Mouse (Mus musculus): ENCODE results near the gene Adar. TPM values are rescaled to one million over a fixed set of nuclear protein-coding genes. Genes with fewer than 3 reads are reported as not detected.

The Adar gene
- polyA plus RNA-seq, 1 experiment from 2014 or later, result 7.5 TPM

GRCm38 (mm10) chr3:89772968-89773709, 58.3 kb downstream of the Adar start, which contains the start of gene Ube2q1:
Gene Ube2q1 (plus strand): TSS chr3:89773616.
- Histone ChIP-seq H3K4me3 (ENCODE audit: low read depth, low read length) (peak within 1 kb of the TSS; percentile 99), H3K4me2 (replicated peaks; ENCODE audit: low read depth, low read length) (peak within 1 kb of the TSS; percentile 87), H3K36me3 (ENCODE audit: insufficient read depth, low read length) (peaks cover 13% of the 10 kb centered on the region), H3K27ac (ENCODE audit: low read length) (peak within 1 kb of the TSS; percentile 98), H3K4me1 (ENCODE audit: insufficient read depth, low read depth, low read length) (peaks cover 12% of the 10 kb centered on the region; the same call in 1 of the 2 replicates), H3K9ac (replicated peaks; ENCODE audit: low read depth) (peak within 1 kb of the TSS; percentile 97), H3K27me3 (replicated peaks; ENCODE audit: insufficient read depth, low read length) (no peaks in the 10 kb centered on the region), H3K9me3 (ENCODE audit: low read length) (no peaks in the 10 kb centered on the region)
- peak; percentile 97 for DNase-seq (ENCODE audit: low spot score)
- WGBS, result under 1% methylated on average over 52 of the region's 90 CpGs
- ATAC-seq, result peak; percentile 95
- TF ChIP-seq EP300 (IDR thresholded peaks at IDR 0.05) (0 out of 2 replicates have a peak, but pooled peaks have one; percentile 27), CTCF (IDR thresholded peaks at IDR 0.05) (no peak)

GRCm38 (mm10) chr3:89773740-89774211, 59.0 kb downstream of the Adar start:
- Histone ChIP-seq H3K27ac (ENCODE audit: low read length) (peak overlapping the region; percentile 98), H3K4me2 (replicated peaks; ENCODE audit: low read depth, low read length) (peak overlapping the region; percentile 87), H3K9ac (replicated peaks; ENCODE audit: low read depth) (peak overlapping the region; percentile 97), H3K9me3 (ENCODE audit: low read length) (no peaks in the 10 kb centered on the region), H3K4me1 (ENCODE audit: insufficient read depth, low read depth, low read length) (peaks cover 12% of the 10 kb centered on the region; the same call in 1 of the 2 replicates), H3K4me3 (ENCODE audit: low read depth, low read length) (peak overlapping the region; percentile 99), H3K36me3 (ENCODE audit: insufficient read depth, low read length) (peaks cover 16% of the 10 kb centered on the region), H3K27me3 (replicated peaks; ENCODE audit: insufficient read depth, low read length) (no peaks in the 10 kb centered on the region)
- TF ChIP-seq EP300 (IDR thresholded peaks at IDR 0.05) (no peak), CTCF (IDR thresholded peaks at IDR 0.05) (no peak)
- ATAC-seq, result peak; percentile 27
- peak; percentile 14 for DNase-seq (ENCODE audit: low spot score)
- 1% methylated on average over 22 of the region's 37 CpGs for WGBS

- Histone ChIP-seq H3K4me2 (replicated peaks; ENCODE audit: low read depth, low read length) (peak overlapping the region; percentile 87), H3K4me1 (ENCODE audit: insufficient read depth, low read depth, low read length) (peaks cover 12% of the 10 kb centered on the region; the same call in 1 of the 2 replicates), H3K27me3 (replicated peaks; ENCODE audit: insufficient read depth, low read length) (no peaks in the 10 kb centered on the region), H3K4me3 (ENCODE audit: low read depth, low read length) (peak overlapping the region; percentile 99), H3K9ac (replicated peaks; ENCODE audit: low read depth) (peak overlapping the region; percentile 97), H3K9me3 (ENCODE audit: low read length) (no peaks in the 10 kb centered on the region), H3K27ac (ENCODE audit: low read length) (peak overlapping the region; percentile 98), H3K36me3 (ENCODE audit: insufficient read depth, low read length) (peaks cover 23% of the 10 kb centered on the region)
- DNase-seq (ENCODE audit: low spot score), result peak; percentile 21
- TF ChIP-seq CTCF (IDR thresholded peaks at IDR 0.05), result no peak
- TF ChIP-seq EP300 (IDR thresholded peaks at IDR 0.05), result no peak
- ATAC-seq, result no peak
- 29% methylated on average over 15 of the region's 15 CpGs for WGBS
These were observed 59.6 kb downstream of the Adar start for GRCm38 (mm10) chr3:89774236-89774960.

- TF ChIP-seq CTCF (IDR thresholded peaks at IDR 0.05), result peak; percentile 42
- TF ChIP-seq EP300 (IDR thresholded peaks at IDR 0.05), result no peak
- Histone ChIP-seq H3K4me2 (replicated peaks; ENCODE audit: low read depth, low read length) (peak overlapping the region; percentile 87; the same call in 1 of the 2 replicates), H3K9me3 (ENCODE audit: low read length) (no peaks in the 10 kb centered on the region), H3K36me3 (ENCODE audit: insufficient read depth, low read length) (peaks cover 39% of the 10 kb centered on the region), H3K4me3 (ENCODE audit: low read depth, low read length) (no peak overlapping the region), H3K27me3 (replicated peaks; ENCODE audit: insufficient read depth, low read length) (no peaks in the 10 kb centered on the region), H3K27ac (ENCODE audit: low read length) (peak overlapping the region; percentile 77), H3K9ac (replicated peaks; ENCODE audit: low read depth) (no peak overlapping the region), H3K4me1 (ENCODE audit: insufficient read depth, low read depth, low read length) (peaks cover 12% of the 10 kb centered on the region; the same call in 1 of the 2 replicates)
- DNase-seq (ENCODE audit: low spot score) (peak; percentile 74), ATAC-seq (0 out of 2 replicates have a peak, but pooled peaks have one; percentile 11)
- 56% methylated on average over 4 of the region's 4 CpGs for WGBS
These were observed 61.2 kb downstream of the Adar start for GRCm38 (mm10) chr3:89776001-89776400.

- ATAC-seq (no peak), DNase-seq (ENCODE audit: low spot score) (no peak)
- no peak overlapping the region for H3K27ac ChIP-seq (ENCODE audit: low read length)
- no peaks in the 10 kb centered on the region for H3K27me3 ChIP-seq (replicated peaks; ENCODE audit: insufficient read depth, low read length)
- H3K4me3 ChIP-seq (ENCODE audit: low read depth, low read length), result no peak overlapping the region
- H3K4me2 ChIP-seq (replicated peaks; ENCODE audit: low read depth, low read length), result no peak overlapping the region
- no peaks in the 10 kb centered on the region for H3K9me3 ChIP-seq (ENCODE audit: low read length)
- peaks cover 57% of the 10 kb centered on the region for H3K36me3 ChIP-seq (ENCODE audit: insufficient read depth, low read length)
- no peak for TF ChIP-seq CTCF (IDR thresholded peaks at IDR 0.05)
- no peak for TF ChIP-seq EP300 (IDR thresholded peaks at IDR 0.05)
- H3K4me1 ChIP-seq (ENCODE audit: insufficient read depth, low read depth, low read length), result peaks cover 4% of the 10 kb centered on the region; the same call in 1 of the 2 replicates
- no peak overlapping the region for H3K9ac ChIP-seq (replicated peaks; ENCODE audit: low read depth)
- 84% methylated on average over 4 of the region's 4 CpGs for WGBS
These were observed 65.3 kb downstream of the Adar start for GRCm38 (mm10) chr3:89780102-89780501.

- WGBS, result 52% methylated on average over 5 of the region's 5 CpGs
- no peak overlapping the region for H3K4me3 ChIP-seq (ENCODE audit: low read depth, low read length)
- no peaks in the 10 kb centered on the region for H3K9me3 ChIP-seq (ENCODE audit: low read length)
- DNase-seq (ENCODE audit: low spot score), result no peak
- H3K9ac ChIP-seq (replicated peaks; ENCODE audit: low read depth), result no peak overlapping the region
- H3K4me1 ChIP-seq (ENCODE audit: insufficient read depth, low read depth, low read length), result no peaks in the 10 kb centered on the region
- no peak overlapping the region for H3K4me2 ChIP-seq (replicated peaks; ENCODE audit: low read depth, low read length)
- ATAC-seq, result no peak
- TF ChIP-seq CTCF (IDR thresholded peaks at IDR 0.05) (no peak), EP300 (IDR thresholded peaks at IDR 0.05) (no peak)
- H3K36me3 ChIP-seq (ENCODE audit: insufficient read depth, low read length), result peaks cover 54% of the 10 kb centered on the region
- H3K27ac ChIP-seq (ENCODE audit: low read length), result no peak overlapping the region
- H3K27me3 ChIP-seq (replicated peaks; ENCODE audit: insufficient read depth, low read length), result no peaks in the 10 kb centered on the region
These were observed 66.8 kb downstream of the Adar start for GRCm38 (mm10) chr3:89781640-89782039.

Data from lung, postnatal 0 days (tissue).